Mouse (Mus musculus) mouse embryonic stem cell (cell line): ENCODE data around the gene Slc30a2.

Source experiments
- in situ Hi-C, 2 experiments: fragments of 300-500 bp; cut with MboI; formaldehyde crosslinking; loops; 1 replicate in 1 of 2; 3 replicates in 1 of 2; pipeline ENCODE4 v1.14.3; 2019 to 2020; ENCODE audit warnings: low sequenced_read_pairs in 2 of 2, low pct_unique_long_range_greater_than_20kb in 1 of 2, mixed read lengths in 1 of 2; ENCODE audit not compliant: unreplicated experiment in 1 of 2

The Slc30a2 gene

DNA sequence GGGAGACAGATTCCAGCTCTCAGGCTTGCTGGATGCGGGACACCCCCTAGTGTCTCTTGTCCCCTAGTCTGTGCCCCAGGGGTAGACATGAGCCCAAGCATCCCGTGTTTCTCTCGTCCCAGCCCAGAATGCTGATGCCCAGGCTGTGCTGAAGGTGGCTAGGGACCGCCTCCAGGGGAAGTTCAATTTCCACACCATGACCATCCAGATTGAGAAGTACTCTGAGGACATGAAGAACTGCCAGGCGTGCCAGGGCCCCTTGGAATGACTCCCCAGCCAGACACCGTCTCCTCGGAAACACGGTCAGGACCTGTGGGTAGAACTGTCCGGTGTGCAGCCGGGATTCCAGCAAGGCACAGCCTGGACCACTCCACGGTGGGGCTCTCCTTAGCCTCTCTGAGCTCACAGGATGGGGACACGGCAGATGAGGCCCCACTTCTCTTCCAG, 9.3 kb downstream of the Slc30a2 start:
- in situ Hi-C loops = no loop called here

DNA sequence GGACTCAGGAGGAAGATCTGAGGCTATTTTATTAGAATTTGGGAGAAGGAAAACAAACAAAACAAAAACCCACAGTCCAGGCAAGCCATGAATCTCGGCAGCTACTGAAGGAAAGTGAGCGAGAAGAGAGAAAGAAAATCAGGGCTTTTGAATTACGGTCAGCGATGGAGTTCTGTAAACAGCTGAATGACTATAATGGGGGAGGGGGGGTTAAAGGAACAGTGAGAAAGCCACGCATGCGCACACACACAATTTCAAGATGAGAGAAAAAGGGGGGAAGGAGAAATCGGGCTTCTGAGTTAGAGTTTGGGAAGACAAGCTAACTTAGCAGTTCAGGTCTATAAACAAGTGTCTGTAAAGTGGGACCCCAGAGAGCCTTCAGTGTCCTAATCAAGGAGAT, 9.9 kb downstream of the Slc30a2 start:
- in situ Hi-C loops = no loop called here

DNA sequence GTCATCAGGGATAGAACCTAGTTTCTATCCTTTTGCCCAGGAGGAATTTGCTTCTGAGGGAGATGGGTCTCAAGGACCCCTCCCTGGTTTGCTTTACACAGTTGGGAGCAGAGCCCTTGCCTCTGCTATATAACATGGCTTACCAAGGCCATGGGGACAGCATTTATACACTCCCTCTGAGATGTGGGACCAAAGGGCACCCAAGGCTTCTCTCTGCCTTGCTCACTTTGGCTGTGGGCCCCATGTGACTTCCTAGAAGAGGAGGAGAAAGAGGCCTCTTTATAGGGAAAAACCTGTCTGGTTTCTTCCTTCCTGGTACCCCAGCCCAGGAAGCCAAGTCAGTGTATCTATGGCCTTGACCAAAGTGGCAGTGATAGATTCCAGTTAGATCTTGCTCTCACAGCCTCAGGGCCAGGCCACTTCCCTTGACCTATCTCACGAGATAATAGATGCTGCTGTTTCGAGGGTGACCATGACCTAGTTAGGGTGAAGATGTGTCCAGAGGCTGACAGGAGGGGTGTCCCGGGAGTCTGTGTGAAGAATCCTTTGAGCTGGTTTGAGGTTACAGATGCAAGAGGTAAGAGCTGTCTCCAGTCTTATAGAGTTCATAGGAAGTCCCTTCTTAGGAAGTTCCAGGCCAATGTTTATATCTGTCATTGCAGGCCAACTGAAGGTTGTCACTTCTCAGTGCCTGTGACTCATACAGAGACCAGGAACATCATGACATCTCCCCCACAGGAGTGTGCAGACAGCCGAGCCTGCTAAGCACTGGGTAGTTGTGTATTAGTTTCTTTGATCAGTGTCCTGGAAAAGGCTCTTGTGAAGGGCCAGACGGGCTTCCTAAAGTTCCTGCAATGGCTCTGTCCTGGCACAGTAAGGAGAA, 10.8 kb downstream of the Slc30a2 start:
- in situ Hi-C loops = no loop called here

- in situ Hi-C loops = loop anchor here in 1 of 2 experiments (5.0 kb wide), 1 partner anchor 34 kb away; no protein-coding TSS in a partner anchor
Measured at GRCm38 (mm10) chr4:134355841-134356452, 13.0 kb downstream of the Slc30a2 start.

DNA sequence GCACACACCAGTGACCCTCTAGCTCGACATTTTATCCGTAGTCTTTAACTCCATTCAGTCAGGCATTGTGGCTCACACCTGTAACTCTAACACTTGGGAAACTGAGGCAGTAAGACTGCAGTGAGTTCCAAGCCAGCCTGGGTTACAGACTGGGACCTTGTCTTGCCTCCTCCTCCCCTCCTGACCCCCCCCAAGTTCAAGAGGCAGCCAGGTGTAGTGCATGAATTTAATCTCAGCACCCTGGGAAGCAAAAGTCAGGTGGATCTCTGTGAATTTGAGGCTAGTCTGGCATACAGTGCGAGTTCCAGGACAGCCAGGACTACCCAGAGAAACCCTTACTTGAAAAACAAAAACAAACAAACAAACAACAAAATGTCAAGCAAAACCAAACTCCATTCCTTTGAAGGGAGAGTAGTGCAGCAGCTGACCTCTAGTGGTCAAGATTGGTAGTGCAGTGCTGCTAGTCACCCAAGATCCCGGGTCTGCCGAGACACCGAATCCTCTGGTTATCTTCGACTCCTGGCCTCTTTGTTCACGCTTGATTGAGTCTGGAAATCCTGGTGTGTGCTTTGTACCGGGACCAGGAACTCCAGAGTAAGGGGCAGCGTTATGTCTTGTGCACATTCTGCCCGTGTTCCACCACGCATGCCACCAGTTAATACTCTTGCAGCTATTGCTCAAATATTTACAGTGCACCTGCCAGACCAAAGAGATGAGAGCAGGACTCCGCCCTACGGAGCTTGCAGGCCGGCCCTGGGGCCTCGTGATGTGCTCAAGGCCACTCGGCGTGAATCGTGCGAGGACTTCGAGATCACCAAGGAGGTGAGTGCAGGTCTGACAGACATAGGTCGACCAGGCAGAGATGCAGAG, 13.8 kb downstream of the Slc30a2 start:
- in situ Hi-C loops = loop anchor here in 1 of 2 experiments (5.0 kb wide), 1 partner anchor 35 kb away; no protein-coding TSS in a partner anchor

- in situ Hi-C loops = loop anchor here in 1 of 2 experiments (5.0 kb wide), 1 partner anchor 35 kb away; no protein-coding TSS in a partner anchor
Measured at GRCm38 (mm10) chr4:134357461-134357771, 14.4 kb downstream of the Slc30a2 start.

GRCm38 (mm10) chr4:134359649-134360048, 16.7 kb downstream of the Slc30a2 start:
- in situ Hi-C loops = loop anchor here in 1 of 2 experiments (5.0 kb wide), 1 partner anchor 37 kb away; no protein-coding TSS in a partner anchor

DNA sequence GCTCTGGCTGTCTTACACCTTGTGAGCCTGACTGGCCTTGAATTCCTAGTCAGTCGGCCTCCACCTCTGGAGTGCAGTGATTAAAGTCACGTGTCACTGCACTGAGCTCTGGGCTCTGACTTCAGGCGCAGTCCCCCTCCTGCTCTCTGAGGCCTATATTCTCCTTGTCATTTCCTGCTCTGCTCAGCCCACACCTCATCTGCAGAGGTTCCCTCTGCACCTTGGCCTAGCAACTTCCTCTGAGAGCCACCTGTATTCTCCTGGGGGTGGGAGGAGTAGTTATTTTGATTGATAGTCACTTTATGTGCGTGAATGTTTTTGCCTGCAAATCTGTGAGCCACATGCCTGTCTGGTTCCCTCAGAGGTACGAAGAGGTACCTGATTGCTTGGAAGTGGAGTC, 18.2 kb downstream of the Slc30a2 start:
- in situ Hi-C loops = no loop called here

DNA sequence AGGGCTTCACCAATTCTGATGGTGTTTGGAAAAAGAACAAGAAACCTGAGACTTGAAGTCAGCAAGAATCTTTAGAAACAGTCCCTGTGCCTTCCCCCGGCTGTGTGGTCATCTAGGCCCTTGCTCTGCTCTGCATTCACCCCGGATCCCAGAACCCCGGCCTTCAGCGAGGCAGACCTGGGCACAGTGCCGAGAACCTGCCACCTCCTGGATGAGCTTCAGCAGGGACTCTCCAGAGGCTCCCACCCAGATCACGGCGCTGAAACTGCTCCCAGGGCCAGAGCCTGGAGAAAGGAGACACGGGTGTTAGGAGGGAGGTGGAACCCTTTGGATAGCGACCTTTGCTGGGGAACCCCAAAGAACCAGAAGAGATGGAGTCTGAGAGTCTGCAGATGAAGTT, 19.1 kb downstream of the Slc30a2 start:
- in situ Hi-C loops = no loop called here

DNA sequence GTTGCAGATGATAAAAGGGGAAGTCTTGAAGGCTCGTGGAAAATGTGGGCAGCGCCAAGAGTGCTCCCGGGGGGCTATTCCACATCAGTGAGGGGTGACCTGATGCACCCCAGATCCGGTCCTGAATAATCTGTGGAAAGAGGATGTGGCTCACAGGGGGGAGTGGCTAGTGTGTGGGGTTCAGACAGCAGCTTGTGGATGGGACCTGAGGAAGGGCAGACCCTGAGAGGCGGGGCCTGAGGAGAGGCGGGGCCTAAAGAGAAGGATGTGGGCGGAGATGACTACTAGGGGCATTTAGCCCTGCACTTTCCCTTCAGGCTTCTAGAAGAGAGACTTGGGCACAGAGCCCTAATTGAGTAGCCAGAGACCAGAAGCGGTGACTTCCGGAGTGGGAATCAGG, 19.6 kb downstream of the Slc30a2 start:
- in situ Hi-C loops = no loop called here

DNA sequence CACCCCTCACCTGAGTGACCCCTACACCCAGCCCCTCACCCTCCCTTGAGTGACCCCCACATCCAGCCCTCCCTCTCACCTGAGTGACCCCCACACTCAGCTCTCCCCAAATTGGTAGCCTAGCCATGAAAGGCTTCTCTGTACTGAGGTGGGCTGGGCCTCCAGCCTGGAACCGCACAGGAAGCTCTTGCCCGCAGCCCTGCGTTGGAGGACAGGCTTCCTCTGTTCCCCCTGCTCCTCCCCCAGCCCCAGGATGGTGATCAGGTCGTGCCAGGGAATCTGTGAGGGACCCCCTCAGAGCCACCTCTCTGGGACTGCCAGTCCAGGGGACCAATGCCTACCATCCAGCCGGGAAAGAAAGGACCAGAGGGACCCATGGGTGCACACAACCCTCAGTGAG, 22.3 kb downstream of the Slc30a2 start:
- in situ Hi-C loops = no loop called here

GRCm38 (mm10) chr4:134370649-134371221, 27.8 kb downstream of the Slc30a2 start:
- in situ Hi-C loops = no loop called here

- in situ Hi-C loops = no loop called here
Measured at GRCm38 (mm10) chr4:134371316-134371855, 28.4 kb downstream of the Slc30a2 start.

GRCm38 (mm10) chr4:134372294-134372747, 29.3 kb downstream of the Slc30a2 start:
- in situ Hi-C loops = no loop called here

DNA sequence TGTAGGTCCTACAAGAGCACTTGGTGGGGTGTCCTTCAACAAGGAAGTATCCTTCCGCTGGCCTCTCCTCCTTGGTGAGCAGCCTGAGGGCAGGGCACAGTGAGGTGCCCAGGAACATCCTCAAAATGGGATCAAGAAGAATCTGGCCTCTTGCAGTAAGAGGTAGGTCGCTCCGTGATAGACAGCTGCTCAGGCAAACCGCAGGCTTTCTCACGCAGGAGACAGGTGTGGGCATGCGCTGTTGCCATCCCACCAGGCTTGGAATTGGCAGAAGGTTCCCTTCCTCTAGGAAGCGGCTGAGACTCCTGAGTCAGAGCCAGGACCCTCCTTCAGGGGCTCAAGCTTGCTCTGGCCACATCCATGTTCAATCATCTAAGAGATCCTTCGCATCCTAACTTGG, 30.3 kb downstream of the Slc30a2 start:
- in situ Hi-C loops = no loop called here

- in situ Hi-C loops = no loop called here
Measured at GRCm38 (mm10) chr4:134374306-134374705, 31.3 kb downstream of the Slc30a2 start.

- in situ Hi-C loops = no loop called here
Measured at GRCm38 (mm10) chr4:134378089-134378615, 35.2 kb downstream of the Slc30a2 start.

DNA sequence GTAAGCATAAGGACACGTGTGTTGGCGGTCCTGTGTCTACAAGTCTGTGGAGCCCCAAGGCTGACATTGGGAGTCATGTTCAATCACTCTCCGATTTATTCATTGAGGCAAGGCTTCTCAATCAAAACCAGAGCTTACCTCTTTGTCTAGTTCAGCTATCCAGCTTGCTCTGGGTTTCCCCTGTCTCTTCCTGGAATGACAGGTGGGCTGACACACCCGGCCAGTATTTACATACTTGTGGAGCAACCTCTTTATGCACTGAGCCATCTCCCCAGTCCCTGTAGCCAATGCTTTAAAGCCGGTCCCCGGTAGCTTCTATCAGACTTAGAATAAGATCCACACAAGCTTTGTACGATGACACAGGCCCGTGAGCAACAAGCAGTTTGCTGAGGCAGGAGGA, 36.5 kb downstream of the Slc30a2 start:
- in situ Hi-C loops = no loop called here
